Mouse (Mus musculus): ENCODE results near the gene Map1s.

DNA sequence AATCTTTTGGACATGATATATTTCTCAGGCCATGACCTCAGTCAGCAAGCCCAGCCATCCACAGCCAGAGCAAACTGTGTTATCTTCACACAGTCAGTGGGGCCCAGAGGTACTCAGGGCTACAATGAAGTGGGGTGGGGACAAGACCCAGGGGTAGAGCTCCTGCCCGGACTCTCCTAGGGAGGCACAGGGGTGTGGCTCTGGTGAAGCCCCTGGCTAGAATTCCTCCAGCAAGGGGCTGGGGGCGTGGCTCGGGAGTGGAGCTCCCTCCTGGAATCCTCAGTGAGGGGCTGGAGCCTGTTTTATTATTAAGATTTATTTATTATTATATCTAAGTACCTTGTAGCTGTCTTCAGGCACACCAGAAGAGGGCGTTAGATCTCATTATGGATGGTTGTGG, 29.4 kb upstream of the Map1s start:
- TF ChIP-seq CTCF (IDR thresholded peaks at IDR 0.05; ENCODE audit: low read depth, low read length) (no peak), POLR2A (IDR thresholded peaks at IDR 0.05; ENCODE audit: borderline replicate concordance, low read depth, low read length) (no peak)
